Mouse (Mus musculus) forebrain, embryonic 15.5 days (tissue): Measurements from ENCODE around the gene Dazap1. TPM values are rescaled to one million over a fixed set of nuclear protein-coding genes. Genes with fewer than 3 reads are reported as not detected.

Source experiments
- ATAC-seq: fragments of 200-750 bp; cut with Nextera tagmentation; replicated peaks from 2 replicates; pipeline ENCODE4 v1.8.0; 2017; ENCODE audit warnings: mild to moderate bottlenecking, moderate TSS enrichment, moderate library complexity
- H3K27ac ChIP-seq: fragments of 300-500 bp; sonication (generic); replicated peaks from 2 replicates; pipeline ENCODE4 v1.5.1; 2015; ENCODE audit warnings: mild to moderate bottlenecking, inconsistent platforms
- H3K27me3 ChIP-seq: fragments of 300-500 bp; sonication (generic); 2 replicates; pipeline ENCODE4 v1.6.1; 2015; ENCODE audit warnings: inconsistent platforms
- H3K36me3 ChIP-seq: fragments of 300-500 bp; sonication (generic); 2 replicates; pipeline ENCODE4 v1.6.1; 2015; ENCODE audit warnings: mild to moderate bottlenecking, inconsistent platforms
- H3K4me1 ChIP-seq: fragments of 300-500 bp; sonication (generic); 2 replicates; pipeline ENCODE4 v1.6.1; 2015; ENCODE audit warnings: inconsistent platforms
- H3K4me2 ChIP-seq: fragments of 300-500 bp; sonication (generic); replicated peaks from 2 replicates; pipeline ENCODE4 v1.6.1; 2015; ENCODE audit warnings: mild to moderate bottlenecking, inconsistent platforms
- H3K4me3 ChIP-seq: fragments of 300-500 bp; sonication (generic); 2 replicates; pipeline ENCODE4 v1.5.1; 2015; ENCODE audit warnings: mild to moderate bottlenecking, inconsistent platforms
- H3K9ac ChIP-seq: fragments of 300-500 bp; sonication (generic); replicated peaks from 2 replicates; pipeline ENCODE4 v1.6.1; 2015; ENCODE audit warnings: mild to moderate bottlenecking, inconsistent platforms
- H3K9me3 ChIP-seq: fragments of 300-500 bp; sonication (generic); 2 replicates; pipeline ENCODE4 v1.6.1; 2016; ENCODE audit warnings: inconsistent platforms
- WGBS: fragments of 180-500 bp; shearing (Covaris S2); methylation state at CpG from one replicate; pipeline ENCODE4 v1.1.7; 2015; ENCODE audit warnings: mixed read lengths; 5-methylcytosine and 5-hydroxymethylcytosine counted together
- polyA plus RNA-seq: library from polyadenylated mRNA; unstranded; fragments of >200 nt; fragmentation: Nextera tagmentation; extraction: Ambion mirVana; gene quantifications from 2 replicates; pipeline ENCODE4 v1.2.1, GENCODE M21; 2015

Gene Dazap1
- polyA plus RNA-seq, 1 experiment from 2014 or later: 70.0 TPM

GRCm38 (mm10) chr10:80281304-80281703, 20.0 kb downstream of the Dazap1 start:
- H3K4me3 ChIP-seq: no peak overlapping the region
- H3K36me3 ChIP-seq: peaks cover 86% of the 10 kb centered on the region
- H3K9ac ChIP-seq: no peak overlapping the region
- no peak overlapping the region for H3K27ac ChIP-seq
- no peaks in the 10 kb centered on the region for H3K9me3 ChIP-seq
- H3K4me2 ChIP-seq: no peak overlapping the region
- WGBS: 84% methylated on average over 7 of the region's 7 CpGs
- no peaks in the 10 kb centered on the region for H3K4me1 ChIP-seq
- no peak for ATAC-seq
- no peaks in the 10 kb centered on the region for H3K27me3 ChIP-seq

- no peak overlapping the region for H3K27ac ChIP-seq
- no peak for ATAC-seq
These were observed 20.7 kb downstream of the Dazap1 start for GRCm38 (mm10) chr10:80281921-80282371.

GRCm38 (mm10) chr10:80282481-80283441, 21.5 kb downstream of the Dazap1 start:
- Histone ChIP-seq H3K4me3 (no peak overlapping the region), H3K36me3 (peaks cover 84% of the 10 kb centered on the region), H3K9ac (no peak overlapping the region), H3K27me3 (no peaks in the 10 kb centered on the region), H3K27ac (no peak overlapping the region), H3K4me2 (no peak overlapping the region), H3K9me3 (no peaks in the 10 kb centered on the region), H3K4me1 (no peaks in the 10 kb centered on the region)
- no peak for ATAC-seq
- 90% methylated on average over 20 of the region's 20 CpGs for WGBS

More at GRCm38 (mm10) chr10:80281921-80282371, 20.7 kb downstream of the Dazap1 start:
- Histone ChIP-seq H3K4me1 (no peaks in the 10 kb centered on the region), H3K36me3 (peaks cover 86% of the 10 kb centered on the region), H3K9me3 (no peaks in the 10 kb centered on the region), H3K4me3 (no peak overlapping the region), H3K9ac (no peak overlapping the region), H3K27me3 (no peaks in the 10 kb centered on the region), H3K4me2 (no peak overlapping the region)
- WGBS: 75% methylated on average over 8 of the region's 8 CpGs

GRCm38 (mm10) chr10:80285222-80286070, 24.2 kb downstream of the Dazap1 start:
- WGBS: 88% methylated on average over 14 of the region's 15 CpGs

GRCm38 (mm10) chr10:80288097-80288496, 26.8 kb downstream of the Dazap1 start:
- no peak overlapping the region for H3K27ac ChIP-seq
- H3K36me3 ChIP-seq: peaks cover 57% of the 10 kb centered on the region
- no peaks in the 10 kb centered on the region for H3K27me3 ChIP-seq
- no peak overlapping the region for H3K9ac ChIP-seq
- no peak overlapping the region for H3K4me2 ChIP-seq
- 95% methylated on average over 12 of the region's 12 CpGs for WGBS
- peaks cover 8% of the 10 kb centered on the region for H3K4me1 ChIP-seq
- ATAC-seq: no peak
- no peak overlapping the region for H3K4me3 ChIP-seq
- H3K9me3 ChIP-seq: no peaks in the 10 kb centered on the region

More at GRCm38 (mm10) chr10:80285222-80286070, 24.2 kb downstream of the Dazap1 start:
- Histone ChIP-seq H3K4me1 (no peaks in the 10 kb centered on the region), H3K4me2 (no peak overlapping the region), H3K4me3 (no peak overlapping the region), H3K9ac (no peak overlapping the region), H3K36me3 (peaks cover 75% of the 10 kb centered on the region), H3K27ac (no peak overlapping the region), H3K27me3 (no peaks in the 10 kb centered on the region), H3K9me3 (no peaks in the 10 kb centered on the region)
- no peak for ATAC-seq

GRCm38 (mm10) chr10:80288657-80289056, 27.4 kb downstream of the Dazap1 start:
- Histone ChIP-seq H3K27me3 (no peaks in the 10 kb centered on the region), H3K9ac (no peak overlapping the region), H3K9me3 (no peaks in the 10 kb centered on the region), H3K27ac (no peak overlapping the region), H3K4me3 (no peak overlapping the region), H3K4me2 (no peak overlapping the region), H3K4me1 (peaks cover 14% of the 10 kb centered on the region), H3K36me3 (peaks cover 52% of the 10 kb centered on the region)
- WGBS: 68% methylated on average over 8 of the region's 8 CpGs
- no peak for ATAC-seq

GRCm38 (mm10) chr10:80292251-80293146, 31.2 kb downstream of the Dazap1 start, which contains the start of gene Rps15:
Rps15 (plus strand) TSS chr10:80292453.
- Histone ChIP-seq H3K27ac (peak within 1 kb of the TSS; percentile 91), H3K4me2 (peak within 1 kb of the TSS; percentile 87), H3K27me3 (no peaks in the 10 kb centered on the region), H3K9ac (peak within 1 kb of the TSS; percentile 96), H3K9me3 (no peaks in the 10 kb centered on the region), H3K4me1 (peaks cover 51% of the 10 kb centered on the region), H3K4me3 (peak within 1 kb of the TSS; percentile 69), H3K36me3 (peaks cover 32% of the 10 kb centered on the region)
- ATAC-seq: peak; percentile 82
- WGBS: under 1% methylated on average over 72 of the region's 72 CpGs

- Histone ChIP-seq H3K27me3 (no peaks in the 10 kb centered on the region), H3K27ac (peak overlapping the region; percentile 91; the same call in 1 of the 2 replicates), H3K4me1 (peaks cover 59% of the 10 kb centered on the region), H3K36me3 (peaks cover 25% of the 10 kb centered on the region), H3K9ac (peak overlapping the region; percentile 96), H3K4me3 (peak overlapping the region; percentile 69), H3K4me2 (peak overlapping the region; percentile 87), H3K9me3 (no peaks in the 10 kb centered on the region)
- WGBS: 19% methylated on average over 14 of the region's 14 CpGs
- ATAC-seq: no peak
These were observed 32.0 kb downstream of the Dazap1 start for GRCm38 (mm10) chr10:80293325-80293724.

- no peak overlapping the region for H3K27ac ChIP-seq
- WGBS: 73% methylated on average over 4 of the region's 4 CpGs
These were observed 33.0 kb downstream of the Dazap1 start for GRCm38 (mm10) chr10:80294311-80294710.

GRCm38 (mm10) chr10:80294788-80295303, 33.6 kb downstream of the Dazap1 start:
- peak overlapping the region; percentile 54 for H3K4me3 ChIP-seq
- H3K4me1 ChIP-seq: peaks cover 65% of the 10 kb centered on the region

More at GRCm38 (mm10) chr10:80294311-80294710, 33.0 kb downstream of the Dazap1 start:
- Histone ChIP-seq H3K36me3 (peaks cover 15% of the 10 kb centered on the region), H3K4me2 (no peak overlapping the region), H3K4me3 (peak overlapping the region; percentile 69; the same call in 1 of the 2 replicates), H3K9ac (0 out of 2 replicates have a peak overlapping the region, but pooled peaks have one; percentile 13), H3K9me3 (no peaks in the 10 kb centered on the region), H3K4me1 (peaks cover 63% of the 10 kb centered on the region), H3K27me3 (no peaks in the 10 kb centered on the region)
- no peak for ATAC-seq

More at GRCm38 (mm10) chr10:80294788-80295303, 33.6 kb downstream of the Dazap1 start:
- ATAC-seq: no peak
- H3K36me3 ChIP-seq: peaks cover 13% of the 10 kb centered on the region
- no peaks in the 10 kb centered on the region for H3K27me3 ChIP-seq
- 47% methylated on average over 7 of the region's 7 CpGs for WGBS
- peak overlapping the region; percentile 97 for H3K27ac ChIP-seq
- H3K9me3 ChIP-seq: no peaks in the 10 kb centered on the region
- H3K4me2 ChIP-seq: no peak overlapping the region
- H3K9ac ChIP-seq: 0 out of 2 replicates have a peak overlapping the region, but pooled peaks have one; percentile 56
